Mouse (Mus musculus) C2C12 (cell line): ENCODE results near the gene Srxn1.

ENCODE experiments used
- CTCF ChIP-seq: IDR thresholded peaks from one replicate; pipeline ENCODE4 v1.5.1; 2011; ENCODE audit not compliant: control insufficient read depth, insufficient read depth, insufficient read length
- FOSL1 ChIP-seq: IDR thresholded peaks from one replicate; pipeline ENCODE4 v1.8.0; 2011; ENCODE audit warnings: mild to moderate bottlenecking, low read length; ENCODE audit not compliant: poor library complexity, insufficient read depth, severe bottlenecking
- MAX ChIP-seq: IDR thresholded peaks from one replicate; pipeline ENCODE4 v1.6.1; 2011; ENCODE audit warnings: mild to moderate bottlenecking, control low read depth
- MYOG ChIP-seq: IDR thresholded peaks from one replicate; pipeline ENCODE4 v1.6.1; 2011; ENCODE audit not compliant: control insufficient read depth, insufficient read length; ENCODE audit errors: extremely low read depth
- USF1 ChIP-seq: IDR thresholded peaks from one replicate; pipeline ENCODE4 v1.6.1; 2011; ENCODE audit warnings: low read depth, mild to moderate bottlenecking, control low read depth, moderate library complexity

GRCm38 (mm10) chr2:152094856-152095545 is 10.3 kb upstream of the Srxn1 start:
- TF ChIP-seq CTCF = no peak
- no peak for TF ChIP-seq MAX
- TF ChIP-seq MYOG = no peak
- TF ChIP-seq USF1 = no peak
- TF ChIP-seq FOSL1 = no peak
